Mouse (Mus musculus) ovary, postnatal 36 days (tissue): Measurements from ENCODE around the gene Pick1.

Source experiments
- DNase-seq: peaks from one replicate; pipeline ENCODE4 v3.0.0; 2022; ENCODE audit warnings: low spot score, mixed read lengths

Pick1 gene

DNA sequence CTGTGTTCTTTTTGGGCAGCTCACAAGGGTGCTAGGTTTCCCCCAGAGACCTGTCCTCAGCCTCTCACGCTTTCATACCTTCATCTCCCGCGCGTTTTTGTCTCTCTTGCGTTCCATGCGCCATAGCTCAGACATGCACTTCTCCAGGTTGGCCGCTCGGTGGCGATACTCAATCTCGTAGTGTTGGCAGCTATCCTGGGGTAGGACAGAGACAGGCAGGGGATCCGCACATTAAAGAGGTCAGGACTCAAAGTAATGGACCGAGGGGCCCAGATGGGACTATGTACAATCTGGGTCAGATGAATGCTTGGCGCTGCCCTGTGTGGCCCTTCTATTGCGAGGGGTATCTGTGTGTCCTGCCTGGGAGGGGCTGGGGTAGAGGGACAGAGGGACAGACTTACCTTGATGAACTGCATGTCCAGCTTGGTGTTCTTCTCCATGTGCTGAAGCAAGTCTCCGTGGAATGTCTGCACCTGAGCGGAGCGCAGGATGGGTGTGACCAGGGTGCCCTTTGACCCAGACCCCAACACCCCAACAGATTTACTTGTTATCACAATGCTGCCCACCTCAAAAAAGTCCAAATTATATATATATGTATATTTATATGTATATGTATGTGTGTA lies 42.3 kb downstream of the Pick1 start:
- peak; percentile 38 for DNase-seq

DNA sequence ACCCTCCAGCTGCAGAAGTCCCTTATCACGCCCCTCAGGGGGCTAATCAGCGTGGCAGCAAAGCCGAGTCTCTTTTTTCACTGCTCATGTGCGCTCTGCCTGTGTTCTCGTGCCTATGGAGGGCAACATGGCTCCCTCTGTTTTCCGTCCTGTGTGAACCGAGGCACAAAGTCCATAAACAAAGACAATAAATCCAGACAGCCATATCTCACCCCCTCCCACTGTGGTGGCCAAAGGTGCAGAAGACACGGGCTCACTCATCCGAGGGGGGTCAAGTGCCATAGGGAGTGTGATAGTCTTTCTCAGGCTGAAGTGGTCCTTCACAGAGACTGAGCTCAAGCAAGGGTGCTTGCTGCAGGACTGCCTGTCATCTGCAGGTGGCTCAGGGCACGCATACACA lies 44.0 kb downstream of the Pick1 start:
- DNase-seq = no peak

DNA sequence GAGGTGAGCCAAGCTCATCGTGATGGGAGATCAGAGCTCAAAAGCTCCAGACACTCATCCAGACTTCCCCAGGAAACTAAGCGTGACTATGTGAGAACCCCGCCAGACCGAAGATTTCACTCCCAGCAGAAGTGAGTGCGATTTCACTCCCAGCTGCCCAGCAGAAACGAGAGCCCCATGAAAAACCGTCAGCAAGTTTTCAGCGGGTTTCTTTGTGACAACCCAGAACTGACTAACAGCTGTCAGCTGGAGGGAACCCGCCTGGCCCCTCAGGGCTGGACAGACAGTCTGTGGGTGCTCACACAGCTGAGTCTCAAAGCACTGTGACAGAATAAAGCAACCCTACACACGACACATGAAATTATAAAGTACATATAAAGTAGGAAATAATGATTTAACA lies 48.8 kb downstream of the Pick1 start:
- no peak for DNase-seq

- no peak for DNase-seq
These were observed 51.2 kb downstream of the Pick1 start for GRCm38 (mm10) chr15:79280209-79280608.

DNA sequence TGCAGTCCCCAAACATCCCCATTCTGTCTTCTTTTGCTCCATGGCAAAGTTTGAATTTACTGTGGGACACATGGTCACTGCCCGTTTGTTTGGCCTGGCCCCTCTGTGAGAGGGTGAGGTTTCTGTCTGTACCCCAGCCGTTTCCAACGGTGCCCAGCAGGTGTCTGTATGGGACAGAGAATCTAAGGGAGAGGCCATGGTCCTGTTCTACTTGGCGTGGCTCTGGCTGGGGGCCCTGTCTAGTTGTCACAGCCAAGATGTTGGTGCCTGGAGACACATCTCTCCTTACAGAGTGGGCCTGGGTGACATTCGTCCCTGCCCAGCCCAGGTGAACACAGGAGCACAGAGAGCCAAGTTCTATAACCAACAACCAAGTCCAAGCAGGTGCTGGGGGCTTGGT lies 51.9 kb downstream of the Pick1 start:
- no peak for DNase-seq

DNA sequence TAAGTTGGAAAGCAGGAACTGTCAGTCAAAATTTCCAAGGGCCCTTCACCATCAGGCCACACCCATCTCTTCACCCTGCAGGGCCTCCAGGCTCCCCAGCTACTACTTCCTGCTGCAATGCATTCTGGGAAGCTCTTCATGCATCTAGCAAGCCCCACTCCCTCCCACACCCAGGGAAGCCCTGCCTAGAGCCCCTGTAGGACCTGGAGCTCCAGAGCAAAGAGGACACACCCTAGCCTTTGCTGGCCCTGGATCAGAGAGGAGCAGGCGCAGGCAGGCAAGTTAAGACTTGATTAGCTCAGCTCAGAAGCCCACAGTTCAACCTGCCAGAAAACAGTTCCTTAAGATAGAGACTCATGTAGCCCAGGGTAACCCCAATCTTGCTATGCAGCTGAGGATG lies 52.4 kb downstream of the Pick1 start:
- no peak for DNase-seq

- no peak for DNase-seq
These were observed 53.5 kb downstream of the Pick1 start for GRCm38 (mm10) chr15:79282434-79282833.

GRCm38 (mm10) chr15:79283371-79283770 lies 54.4 kb downstream of the Pick1 start:
- DNase-seq = no peak

GRCm38 (mm10) chr15:79285399-79285798 lies 56.4 kb downstream of the Pick1 start, which contains the start of gene Baiap2l2:
Gene Baiap2l2 (minus strand): TSS chr15:79285537.
- no peak for DNase-seq

DNA sequence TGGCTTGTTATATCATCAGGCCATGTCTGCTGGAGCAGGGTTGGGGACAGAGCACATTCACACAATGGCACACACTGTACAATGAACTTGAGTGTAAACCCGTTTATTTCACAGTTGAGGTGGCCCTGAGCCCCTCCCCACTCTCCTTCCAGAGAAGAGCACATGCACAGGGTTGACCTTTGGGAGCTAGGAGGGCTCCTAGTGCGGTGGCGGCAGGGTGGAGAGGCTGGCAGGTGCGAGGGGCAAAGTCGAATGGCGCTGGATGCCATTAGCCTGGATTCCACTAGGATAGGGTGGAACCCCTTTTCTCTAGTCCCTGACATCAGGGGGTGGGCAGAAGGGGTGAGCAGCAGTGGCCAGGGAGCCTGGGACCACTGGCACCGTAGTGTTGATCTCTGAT lies 57.2 kb downstream of the Pick1 start:
- no peak for DNase-seq

- DNase-seq = no peak
These were observed 58.1 kb downstream of the Pick1 start for GRCm38 (mm10) chr15:79287091-79287490.

DNA sequence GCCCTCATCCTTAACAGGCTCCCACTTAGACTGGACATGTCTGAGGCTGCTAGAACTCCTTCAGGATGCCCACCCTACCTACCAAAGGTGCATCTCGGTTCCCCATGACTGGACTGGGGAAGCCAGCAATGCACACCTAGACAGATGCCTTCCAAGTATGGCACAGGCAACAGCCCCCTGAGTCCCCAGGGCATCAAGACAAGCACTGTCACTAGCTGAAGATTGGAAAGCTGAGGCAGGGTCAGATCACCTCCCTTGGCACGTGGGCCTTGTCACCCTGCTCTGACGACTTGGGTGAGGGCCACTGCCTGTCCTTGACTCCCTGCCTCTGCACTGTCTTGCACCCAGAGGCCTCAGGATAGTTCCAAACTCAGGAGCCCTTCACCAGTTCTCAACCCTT lies 59.4 kb downstream of the Pick1 start:
- DNase-seq = no peak

DNA sequence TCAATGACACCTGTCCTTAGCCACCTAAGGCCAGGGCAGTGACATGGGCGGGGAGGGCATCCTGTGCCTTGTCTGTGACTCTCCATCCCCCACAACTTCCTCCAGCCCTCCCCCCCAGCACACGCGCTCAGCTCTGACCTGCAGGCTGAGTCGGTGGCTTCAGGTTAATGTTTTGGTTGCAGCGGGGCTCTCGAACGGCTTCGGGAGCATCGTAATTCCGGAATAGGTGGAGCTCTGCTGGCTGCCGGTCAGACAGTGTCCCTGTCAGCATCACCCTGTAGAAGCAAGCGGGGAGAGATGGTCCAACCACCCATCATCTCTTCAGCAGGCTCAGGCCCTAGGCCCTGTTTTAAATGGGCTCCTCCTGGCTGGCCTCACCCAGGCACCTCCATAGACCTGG lies 60.5 kb downstream of the Pick1 start:
- DNase-seq = no peak

- no peak for DNase-seq
These were observed 61.4 kb downstream of the Pick1 start for GRCm38 (mm10) chr15:79290340-79290739.

GRCm38 (mm10) chr15:79292779-79293178 lies 63.8 kb downstream of the Pick1 start:
- DNase-seq = no peak

GRCm38 (mm10) chr15:79298553-79298952 lies 69.6 kb downstream of the Pick1 start:
- no peak for DNase-seq
